Mouse (Mus musculus): Measurements from ENCODE around the gene Ltbp1. TPM values are rescaled to one million over a fixed set of nuclear protein-coding genes. Genes with fewer than 3 reads are reported as not detected.

Gene Ltbp1
- total RNA-seq, 2 experiments from 2014 or later: 0.48 to 0.67 TPM

DNA sequence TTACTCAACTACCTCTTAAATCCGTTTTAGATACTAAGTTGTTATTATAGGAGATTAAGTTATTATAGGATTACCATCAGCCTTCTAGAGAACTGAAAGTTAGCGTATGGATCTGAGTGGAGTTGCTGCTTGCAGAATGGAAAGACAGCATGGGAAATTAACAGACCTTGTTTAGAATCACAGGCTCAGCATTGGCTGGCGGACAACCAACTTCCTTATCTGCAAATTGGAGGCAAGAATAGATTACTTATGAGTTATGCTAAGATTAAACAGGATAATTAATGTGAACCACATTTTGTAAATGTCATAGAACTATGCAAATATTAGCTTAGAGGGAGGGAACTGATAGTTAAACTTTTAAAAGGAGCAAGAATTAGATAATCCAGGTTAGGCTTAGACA lies 223.0 kb downstream of the Ltbp1 start:
- ATAC-seq (ENCODE audit: poor library complexity, severe bottlenecking): no peak

DNA sequence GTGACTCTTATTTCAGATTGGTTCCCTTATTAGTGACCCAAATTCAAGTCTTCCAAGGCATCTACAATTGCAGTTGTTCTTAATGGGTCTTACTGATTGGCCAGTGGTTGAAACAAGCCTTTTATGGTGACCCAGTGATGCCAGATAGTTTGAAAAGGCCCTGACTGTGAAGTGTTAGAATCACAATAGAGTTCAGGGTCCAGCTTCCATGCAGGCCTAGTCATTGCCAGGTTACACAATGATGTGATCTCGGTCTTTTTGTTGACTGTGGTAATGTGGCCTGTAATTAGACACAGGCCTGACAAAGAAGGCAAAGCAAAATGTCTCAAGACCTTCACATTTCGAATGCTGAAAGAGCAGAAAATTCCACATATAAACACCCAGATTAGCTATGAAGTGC lies 227.8 kb downstream of the Ltbp1 start:
- no peak for ATAC-seq (ENCODE audit: poor library complexity, severe bottlenecking)

DNA sequence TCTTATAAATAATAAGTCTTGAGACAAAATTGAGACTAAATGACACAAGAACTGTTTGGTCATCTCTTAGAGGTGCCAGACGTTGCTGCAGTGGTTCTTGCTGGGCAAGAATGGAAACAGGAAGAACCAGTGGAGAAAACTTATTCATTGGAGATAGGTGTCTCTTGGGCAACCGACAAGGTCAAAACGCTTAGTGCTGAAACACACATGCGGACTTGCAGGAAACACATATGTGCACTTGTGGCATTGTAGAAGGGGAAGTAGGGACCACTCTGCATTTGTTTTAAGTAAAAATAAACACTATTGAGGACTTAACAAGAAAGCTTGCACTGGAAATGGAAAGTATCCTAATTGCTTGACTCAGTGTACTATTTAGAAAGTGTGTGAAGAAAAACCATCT lies 228.6 kb downstream of the Ltbp1 start:
- peak; percentile 78 for ATAC-seq (ENCODE audit: poor library complexity, severe bottlenecking)

DNA sequence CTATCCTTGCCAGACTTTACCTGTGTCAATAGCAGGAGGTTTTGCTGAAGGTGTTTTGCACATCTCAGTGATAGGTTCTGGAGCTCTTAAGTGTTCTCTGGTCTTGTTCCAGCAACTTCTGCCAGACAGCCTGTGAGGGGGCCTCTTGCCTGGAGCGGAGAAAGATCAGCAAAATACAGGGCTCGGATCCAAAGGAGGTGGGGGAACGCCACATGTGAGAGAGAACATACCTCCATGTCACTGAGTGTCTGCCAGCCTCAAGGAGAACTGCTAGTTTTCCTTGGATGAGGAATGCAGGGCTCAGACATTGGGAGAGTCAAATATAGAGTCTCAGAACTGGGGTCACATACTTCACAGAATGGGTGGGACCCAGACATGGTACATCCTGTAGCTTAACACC lies 230.4 kb downstream of the Ltbp1 start:
- no peak for ATAC-seq (ENCODE audit: poor library complexity, severe bottlenecking)

DNA sequence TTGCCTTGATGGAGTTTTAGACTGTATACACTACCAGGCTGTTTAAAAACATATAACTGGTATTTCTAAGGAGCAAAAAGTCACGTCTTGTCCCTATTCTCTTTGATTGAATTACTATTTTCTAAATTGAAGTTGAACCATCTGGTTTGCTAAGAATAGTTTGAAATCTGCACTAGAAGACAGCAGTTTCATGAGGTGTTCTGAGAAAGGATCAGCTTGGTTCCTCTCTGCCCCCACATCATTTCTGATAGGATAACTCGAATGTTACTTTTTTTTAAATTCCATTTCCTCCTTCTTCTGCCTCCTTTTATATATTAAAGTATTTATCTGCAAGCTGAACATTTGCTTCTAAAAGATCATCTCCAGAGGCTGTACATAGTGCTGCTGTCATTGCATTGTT lies 231.2 kb downstream of the Ltbp1 start:
- no peak for ATAC-seq (ENCODE audit: poor library complexity, severe bottlenecking)

DNA sequence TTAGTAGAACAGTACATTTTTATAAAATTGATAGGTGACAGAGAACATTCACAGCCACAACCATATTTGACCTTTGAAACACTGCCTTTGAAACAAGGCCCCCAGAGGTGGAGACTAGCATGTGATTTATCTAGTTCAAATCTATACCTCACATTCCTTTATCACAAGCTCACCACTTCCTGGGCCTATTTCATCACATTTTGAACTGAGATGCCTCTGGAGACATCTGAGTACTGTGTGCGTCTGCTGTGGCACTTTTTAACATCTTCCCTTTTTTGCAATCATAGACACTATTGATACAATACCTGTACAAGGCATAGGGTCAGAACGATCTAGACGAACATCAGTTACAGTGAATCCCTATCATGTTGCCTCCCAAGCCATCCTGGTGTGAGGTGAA lies 232.1 kb downstream of the Ltbp1 start:
- ATAC-seq (ENCODE audit: poor library complexity, severe bottlenecking): peak; percentile 76

DNA sequence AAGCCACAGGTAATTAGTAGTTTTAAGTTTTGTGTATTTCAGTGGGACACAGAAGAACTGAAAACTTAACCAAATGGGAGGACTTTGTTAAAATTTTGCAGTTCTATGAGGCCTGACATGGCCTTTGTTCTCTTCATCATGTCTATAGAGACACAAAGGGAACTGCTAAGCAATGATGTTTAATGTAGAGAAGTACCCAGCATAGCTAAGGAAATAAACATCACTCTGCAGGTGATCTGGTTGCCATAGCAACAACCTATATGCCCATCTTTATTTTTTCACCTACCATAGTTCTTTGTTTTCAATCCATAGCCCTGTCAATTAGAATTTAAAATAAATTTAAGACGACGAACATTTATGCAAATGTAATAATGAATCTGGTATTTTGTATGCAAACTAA lies 233.3 kb downstream of the Ltbp1 start:
- ATAC-seq (ENCODE audit: poor library complexity, severe bottlenecking): no peak

DNA sequence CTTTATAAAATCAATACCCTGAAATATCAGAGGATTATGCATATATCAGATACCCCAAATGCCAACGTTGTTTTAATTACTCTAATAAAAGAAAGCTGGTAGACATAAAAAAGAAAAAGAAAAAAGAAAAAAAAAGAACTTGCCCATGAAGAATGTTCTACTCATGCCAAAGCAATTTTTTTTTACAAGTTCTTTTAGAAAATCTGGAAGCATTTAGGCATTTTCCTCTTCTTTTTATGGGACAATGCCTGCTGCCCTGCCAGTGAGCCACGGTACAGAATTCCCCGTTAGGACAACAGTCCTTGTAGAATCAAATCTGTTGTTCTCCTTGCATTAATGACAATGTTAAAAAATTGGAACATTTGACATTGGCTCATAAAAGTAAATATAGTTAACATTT lies 234.2 kb downstream of the Ltbp1 start:
- no peak for ATAC-seq (ENCODE audit: poor library complexity, severe bottlenecking)

DNA sequence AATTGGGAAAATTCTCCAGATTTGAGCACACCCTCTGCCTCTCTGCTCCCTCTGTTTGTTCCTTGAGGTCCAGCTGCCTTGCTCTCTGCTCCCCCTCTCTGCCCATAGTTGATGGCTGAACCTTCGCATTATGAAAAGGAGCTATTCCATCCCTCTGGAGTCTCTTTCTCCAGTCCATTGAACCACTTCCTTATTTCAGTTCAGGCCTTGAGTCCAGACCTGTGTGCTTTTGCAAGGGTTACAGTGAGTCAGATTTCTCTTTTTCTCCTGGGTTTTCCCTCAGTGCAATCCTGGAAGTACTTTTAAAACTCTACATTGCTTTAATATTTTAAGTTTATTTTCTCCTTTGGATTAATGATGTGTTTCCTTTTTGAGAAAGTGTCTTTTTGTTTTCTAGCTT lies 236.7 kb downstream of the Ltbp1 start:
- ATAC-seq (ENCODE audit: poor library complexity, severe bottlenecking): peak; percentile 46

DNA sequence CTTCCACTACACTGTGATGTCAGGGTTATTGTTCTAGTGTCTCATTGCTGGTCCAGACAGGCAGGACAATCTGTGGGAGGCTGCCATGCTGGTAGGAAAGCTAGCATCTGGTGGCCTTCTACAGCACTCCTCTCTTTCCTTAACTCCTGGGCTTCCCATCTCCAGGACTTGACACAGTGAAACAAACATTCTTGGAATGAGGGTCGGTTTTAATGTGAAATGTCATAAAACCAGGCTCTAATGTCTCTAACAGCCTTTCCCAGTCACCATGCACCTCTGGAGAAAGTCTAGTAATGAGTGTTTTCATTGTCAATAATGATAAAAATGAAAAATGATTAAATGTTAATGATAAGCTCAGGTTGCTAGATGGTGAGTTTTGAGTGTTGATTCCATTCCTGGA lies 237.9 kb downstream of the Ltbp1 start:
- ATAC-seq (ENCODE audit: poor library complexity, severe bottlenecking): no peak

DNA sequence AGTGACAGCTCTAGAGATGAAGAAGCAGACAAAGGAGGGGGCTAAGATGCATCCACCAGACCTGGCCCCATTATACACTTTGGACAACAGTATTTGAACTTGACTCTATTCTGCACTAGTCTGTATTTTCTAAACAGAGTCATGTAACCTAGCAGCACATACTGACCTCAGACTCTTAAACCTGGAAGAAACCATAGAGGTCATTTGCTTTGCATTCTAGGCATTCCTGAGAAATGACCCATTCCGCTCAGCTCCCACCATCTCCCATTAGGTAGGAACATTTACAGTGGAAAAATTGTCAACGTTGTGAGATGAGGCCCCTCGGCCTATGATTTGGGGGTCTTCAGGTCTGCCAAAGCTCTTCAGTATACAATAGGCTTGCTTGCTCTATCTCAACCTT lies 238.8 kb downstream of the Ltbp1 start:
- no peak for ATAC-seq (ENCODE audit: poor library complexity, severe bottlenecking)

DNA sequence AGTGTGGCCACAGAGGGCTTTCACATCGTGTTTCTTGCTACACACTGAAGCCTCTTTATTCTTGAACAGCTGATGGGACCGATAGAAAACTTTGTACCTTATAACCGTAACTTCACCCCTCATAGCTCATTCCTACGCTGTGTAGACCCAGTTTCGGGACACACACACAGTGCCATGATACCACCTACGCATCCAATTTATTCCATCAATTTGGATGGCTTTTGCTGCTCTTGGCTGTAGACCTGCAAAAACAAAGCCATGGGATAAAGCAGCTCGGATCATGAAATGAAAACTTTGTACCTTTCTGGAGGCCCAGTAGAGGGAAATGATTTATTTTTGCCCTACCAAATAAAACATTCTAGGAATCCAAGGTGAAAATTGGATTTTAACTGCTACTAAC lies 239.7 kb downstream of the Ltbp1 start:
- ATAC-seq (ENCODE audit: poor library complexity, severe bottlenecking): no peak

DNA sequence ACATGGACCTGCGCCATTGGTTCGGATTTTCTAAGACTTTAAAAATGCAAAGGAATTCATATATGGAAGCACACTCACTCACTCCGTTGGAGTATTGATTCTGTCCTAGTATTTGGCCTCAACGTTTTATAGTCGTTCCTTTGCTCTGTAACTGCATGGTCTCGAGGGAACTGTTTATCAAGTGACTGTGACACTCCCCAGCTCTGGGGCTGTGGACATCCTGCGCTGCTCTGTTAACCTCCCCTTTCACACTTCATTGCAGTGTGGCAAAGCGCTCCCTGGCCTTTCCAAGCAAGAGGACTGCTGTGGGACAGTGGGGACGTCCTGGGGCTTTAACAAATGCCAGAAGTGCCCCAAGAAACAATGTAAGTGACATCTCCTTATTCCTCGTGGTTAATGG lies 243.3 kb downstream of the Ltbp1 start:
- no peak for ATAC-seq (ENCODE audit: poor library complexity, severe bottlenecking)

DNA sequence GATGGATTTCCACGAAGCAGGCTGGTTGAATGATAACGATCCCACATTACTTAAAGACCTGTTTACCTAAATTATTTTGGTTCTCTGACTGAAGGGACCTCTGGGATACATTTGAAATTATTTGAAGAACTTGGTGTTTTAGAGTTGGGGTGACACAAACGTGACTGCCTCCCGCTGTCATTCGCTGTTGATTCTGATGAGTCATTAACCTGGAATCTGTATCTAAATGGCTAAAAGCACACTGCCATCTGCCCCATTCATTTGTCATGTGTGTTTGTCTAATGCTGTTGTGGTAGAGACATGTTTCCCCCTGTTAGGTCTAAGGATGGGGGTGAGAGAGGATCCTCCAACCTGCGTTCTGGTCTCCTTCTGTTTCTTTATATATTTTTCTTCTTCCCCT lies 245.2 kb downstream of the Ltbp1 start:
- ATAC-seq (ENCODE audit: poor library complexity, severe bottlenecking): no peak

DNA sequence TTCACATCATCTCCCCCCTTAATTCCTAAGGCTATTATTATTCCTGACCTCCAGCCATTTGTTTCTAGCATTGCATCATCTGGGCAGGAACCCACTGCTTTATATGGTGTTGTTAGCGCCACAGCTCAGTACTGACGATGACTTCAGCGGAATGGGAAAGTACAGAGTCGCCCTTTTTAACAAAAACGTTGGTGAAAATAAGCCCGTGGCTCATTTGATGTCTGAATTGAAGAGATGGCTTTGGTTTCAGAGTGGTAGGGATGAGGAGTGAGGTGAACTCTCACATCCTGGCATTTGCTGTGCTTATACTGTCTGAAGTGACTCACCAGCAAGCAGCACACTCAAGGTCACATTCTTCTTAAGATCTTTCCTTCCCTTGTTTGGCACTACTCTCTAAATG lies 245.7 kb downstream of the Ltbp1 start:
- no peak for ATAC-seq (ENCODE audit: poor library complexity, severe bottlenecking)

DNA sequence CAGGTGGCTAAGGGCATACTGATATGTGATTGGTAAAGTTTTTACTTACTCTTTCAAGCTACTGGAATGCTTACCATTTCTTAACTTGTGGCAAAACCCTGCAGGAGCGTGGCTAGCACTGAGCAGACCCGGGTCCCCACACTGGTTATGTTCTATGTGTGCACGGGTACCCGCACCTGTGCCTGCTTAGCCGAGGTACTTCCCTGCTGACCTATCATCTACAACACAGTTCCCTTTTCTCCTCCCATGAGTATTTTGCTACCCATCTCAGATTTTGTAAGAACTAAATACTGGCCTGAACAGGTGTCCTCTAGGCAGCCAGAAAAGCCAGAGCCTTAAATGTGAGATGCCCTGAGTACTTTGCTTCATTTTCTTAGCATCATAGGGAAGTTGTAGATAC lies 247.2 kb downstream of the Ltbp1 start:
- ATAC-seq (ENCODE audit: poor library complexity, severe bottlenecking): no peak

DNA sequence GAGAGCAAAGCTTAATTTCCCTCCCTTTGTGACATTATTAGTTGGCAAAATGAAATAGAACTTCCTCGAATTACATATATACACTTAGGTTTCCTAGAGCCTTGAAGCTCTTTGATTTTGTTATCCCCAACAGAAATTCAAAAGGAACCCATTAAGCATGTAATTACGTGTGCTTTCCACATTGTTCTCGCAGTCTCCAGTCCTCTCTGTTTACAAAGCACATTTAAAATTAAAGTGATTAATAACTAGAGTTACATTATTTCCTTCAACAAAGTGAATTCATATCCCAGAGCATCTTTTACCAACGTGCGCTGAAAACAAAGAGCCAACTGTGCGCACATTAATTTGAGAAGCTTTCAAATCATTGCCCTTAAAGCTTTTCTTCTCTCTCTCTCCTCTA lies 249.5 kb downstream of the Ltbp1 start:
- no peak for ATAC-seq (ENCODE audit: poor library complexity, severe bottlenecking)

DNA sequence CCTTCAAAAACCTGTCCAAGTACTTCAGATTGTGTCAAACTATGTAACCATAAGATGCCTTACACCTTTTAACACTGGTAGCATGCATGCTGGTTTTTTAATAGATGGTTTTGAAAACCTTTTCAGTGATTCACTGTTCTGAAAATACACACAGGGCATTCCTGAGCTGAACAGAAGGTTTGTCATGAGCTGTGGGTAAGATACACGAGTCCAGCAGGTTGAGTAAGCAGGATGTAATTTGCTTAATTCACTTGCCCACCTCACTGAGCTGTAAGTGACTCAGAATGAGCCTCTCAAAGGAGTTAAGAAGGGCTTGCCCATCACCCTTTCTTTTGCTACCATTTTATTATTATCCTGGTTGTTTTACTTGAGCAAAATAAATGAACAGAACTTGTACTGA lies 250.6 kb downstream of the Ltbp1 start:
- no peak for ATAC-seq (ENCODE audit: poor library complexity, severe bottlenecking)

DNA sequence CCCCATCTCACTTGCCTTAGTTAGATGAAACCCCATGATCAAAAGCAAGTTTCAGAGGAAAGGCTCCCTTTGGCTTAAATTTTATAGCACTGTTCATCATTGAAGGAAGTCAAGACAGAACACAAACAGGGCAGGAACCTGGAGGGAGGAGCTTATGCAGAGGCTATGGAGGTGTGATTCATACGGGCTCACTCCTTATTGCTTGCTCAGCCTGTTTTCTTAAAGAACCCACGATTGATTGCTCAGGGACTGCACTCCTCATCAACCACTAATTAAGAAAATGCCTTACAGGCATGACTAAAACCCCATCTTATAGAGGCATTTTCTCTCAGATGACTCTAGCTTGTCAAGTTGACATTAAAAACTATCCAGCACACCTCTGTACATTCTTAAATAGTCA lies 253.1 kb downstream of the Ltbp1 start:
- no peak for ATAC-seq (ENCODE audit: poor library complexity, severe bottlenecking)

DNA sequence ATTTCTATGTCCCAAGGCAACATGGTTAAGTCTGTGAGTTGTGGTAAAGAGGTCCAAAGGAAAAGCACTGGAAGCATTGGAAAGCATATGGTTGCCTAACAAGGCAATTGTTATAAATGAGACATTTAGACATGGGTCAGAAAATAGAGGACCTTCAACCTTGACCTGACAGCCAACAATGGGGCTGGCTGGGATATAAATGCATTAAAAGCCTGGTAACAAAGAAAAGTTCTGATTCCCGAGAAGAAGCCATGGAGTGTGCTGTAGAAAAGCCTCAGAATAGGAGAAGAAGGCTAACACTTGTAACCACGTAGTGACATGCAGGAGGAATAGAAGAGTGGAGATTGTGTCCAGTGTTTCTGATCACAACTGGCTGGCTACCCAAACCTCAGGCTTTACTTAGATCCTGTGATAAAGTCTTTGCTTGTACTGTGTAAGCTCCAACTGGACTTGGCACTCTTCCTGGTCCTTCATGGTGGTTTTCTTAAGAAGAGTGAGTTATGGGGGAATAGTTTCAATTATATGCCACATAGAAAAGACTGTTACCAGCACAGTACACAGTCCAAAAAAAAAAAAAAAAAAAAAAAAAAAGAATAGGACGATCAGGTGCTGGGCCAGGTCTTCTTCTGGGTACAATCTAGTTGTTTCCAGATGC lies 258.1 kb downstream of the Ltbp1 start:
- ATAC-seq (ENCODE audit: poor library complexity, severe bottlenecking): no peak

DNA sequence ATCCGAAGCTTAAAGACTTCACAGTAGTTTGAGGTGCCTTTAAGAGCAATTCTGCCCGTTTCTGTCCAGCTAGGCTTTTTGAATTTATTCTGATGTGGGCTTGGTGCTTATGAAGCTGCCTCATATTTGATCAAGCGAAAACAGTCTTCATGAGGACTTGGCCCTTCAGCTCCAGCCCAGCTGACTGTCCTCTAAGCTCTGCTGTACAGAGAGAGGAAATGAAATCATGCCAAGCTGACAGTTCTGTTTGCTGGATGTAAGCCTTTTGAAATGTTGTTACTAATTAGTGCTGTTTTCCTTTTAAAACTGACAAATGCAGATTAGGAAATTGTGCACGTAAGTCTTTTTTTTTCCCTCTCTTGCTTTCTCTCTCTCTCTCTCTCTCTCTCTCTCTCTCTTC lies 263.1 kb downstream of the Ltbp1 start:
- ATAC-seq (ENCODE audit: poor library complexity, severe bottlenecking): no peak

DNA sequence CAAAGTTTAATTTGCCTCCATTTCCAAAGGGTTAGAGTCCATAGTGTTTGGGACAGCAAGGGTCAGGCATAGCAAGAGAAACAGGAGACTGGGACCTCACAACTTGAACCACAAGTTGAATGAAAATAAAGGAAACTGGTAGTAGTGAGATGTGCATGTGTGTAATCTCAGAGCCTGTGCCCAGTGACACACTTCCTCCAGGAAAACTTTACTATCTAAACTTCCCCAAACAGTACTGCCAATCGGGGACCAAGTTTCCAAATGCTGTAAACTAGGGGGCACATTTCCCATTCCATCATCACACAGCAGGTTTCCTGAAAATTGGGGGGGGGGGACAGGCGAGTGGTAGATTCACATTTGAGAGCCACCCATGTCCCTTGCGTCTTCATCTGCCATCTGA lies 267.1 kb downstream of the Ltbp1 start:
- ATAC-seq (ENCODE audit: poor library complexity, severe bottlenecking): 0 out of 2 replicates have a peak, but pooled peaks have one; percentile 27

DNA sequence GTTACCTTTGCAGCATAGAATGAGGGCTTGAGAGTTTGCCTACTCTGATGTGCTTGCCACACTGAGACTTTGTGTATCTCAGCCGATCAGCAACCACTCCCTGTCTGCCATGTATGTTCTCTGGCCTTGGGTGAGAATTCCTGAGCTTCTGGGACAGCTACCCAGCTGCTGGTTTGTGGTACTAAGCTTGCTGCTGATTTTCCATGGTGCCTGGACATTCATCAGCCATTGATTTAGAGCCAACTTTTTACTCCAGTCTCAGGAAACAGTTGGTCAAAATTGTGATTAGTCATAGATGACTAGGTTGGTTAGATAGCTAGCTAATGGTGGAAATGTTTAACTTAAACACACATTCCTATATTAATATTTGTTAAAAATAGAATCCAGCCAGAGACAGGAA lies 267.9 kb downstream of the Ltbp1 start:
- ATAC-seq (ENCODE audit: poor library complexity, severe bottlenecking): no peak

DNA sequence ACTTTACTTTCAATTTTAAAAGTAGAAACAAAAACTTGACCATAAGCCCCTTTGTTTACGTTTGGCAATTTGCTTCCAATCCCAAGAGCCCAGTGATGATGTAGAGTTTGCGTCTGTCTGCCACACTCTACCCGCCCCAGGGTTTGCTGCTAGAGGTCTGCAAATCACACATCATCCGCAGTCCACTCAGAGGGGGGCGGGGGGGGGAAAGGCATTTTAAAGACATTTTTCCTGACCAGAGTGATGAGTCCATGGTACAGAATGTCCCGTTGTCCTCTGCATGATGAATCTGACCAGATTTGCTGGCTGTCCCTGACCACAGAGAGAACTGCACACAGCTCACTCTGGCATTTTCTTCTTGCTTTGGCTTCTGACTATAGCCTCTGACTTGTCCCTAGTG lies 269.9 kb downstream of the Ltbp1 start:
- no peak for ATAC-seq (ENCODE audit: poor library complexity, severe bottlenecking)

All from megakaryocyte, adult 5-6 weeks (primary cell).